Mouse (Mus musculus) thymus, postnatal 14 days (tissue): Measurements from ENCODE around the gene Zfp64.
"Not testable (repeated sequence)": the region's sequence is repeated elsewhere in the genome, so short reads cannot be mapped to it uniquely, and the experiment has no call there.

Experiments
- DNase-seq: peaks from one replicate; pipeline ENCODE4 v3.0.0; 2021

Zfp64 gene

DNA sequence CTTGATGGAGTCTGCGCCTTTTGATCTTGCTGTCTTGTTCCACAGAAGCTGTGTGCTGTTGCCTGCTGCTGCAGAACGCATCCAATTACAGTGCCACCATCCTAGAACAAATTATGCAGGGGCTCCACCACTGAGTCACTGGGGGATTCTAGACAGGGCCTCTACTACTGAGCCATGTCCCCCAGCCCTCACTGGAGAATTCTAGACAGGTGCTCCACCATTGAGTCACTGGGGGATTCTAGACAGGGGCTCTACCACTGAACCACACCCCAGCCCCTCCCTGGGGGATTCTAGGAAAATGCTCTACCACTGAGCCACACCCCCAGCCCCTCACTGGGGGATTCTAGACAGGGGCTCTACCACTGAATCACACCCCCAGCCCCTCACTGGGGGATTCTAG is 63.3 kb downstream of the Zfp64 start:
- no peak for DNase-seq

DNA sequence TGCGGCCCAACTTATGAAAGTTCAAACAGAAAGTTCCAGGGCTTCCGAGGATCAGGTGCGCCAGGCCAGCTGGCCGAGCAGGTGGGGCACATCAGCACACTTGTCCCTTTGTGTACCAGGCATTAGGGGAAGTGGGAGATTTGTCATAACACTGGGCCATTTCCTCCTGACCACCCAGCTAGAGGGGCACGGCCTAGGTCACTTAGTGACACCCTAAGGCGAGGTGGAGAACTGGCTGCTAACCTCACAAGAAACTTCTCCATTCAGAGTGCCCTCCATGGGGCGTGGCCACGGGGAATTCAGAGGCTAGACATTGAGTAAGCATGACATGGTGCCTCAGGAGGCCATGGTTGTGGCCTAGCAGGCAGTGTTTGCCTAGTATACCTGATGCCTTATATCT is 70.7 kb downstream of the Zfp64 start:
- no peak for DNase-seq

DNA sequence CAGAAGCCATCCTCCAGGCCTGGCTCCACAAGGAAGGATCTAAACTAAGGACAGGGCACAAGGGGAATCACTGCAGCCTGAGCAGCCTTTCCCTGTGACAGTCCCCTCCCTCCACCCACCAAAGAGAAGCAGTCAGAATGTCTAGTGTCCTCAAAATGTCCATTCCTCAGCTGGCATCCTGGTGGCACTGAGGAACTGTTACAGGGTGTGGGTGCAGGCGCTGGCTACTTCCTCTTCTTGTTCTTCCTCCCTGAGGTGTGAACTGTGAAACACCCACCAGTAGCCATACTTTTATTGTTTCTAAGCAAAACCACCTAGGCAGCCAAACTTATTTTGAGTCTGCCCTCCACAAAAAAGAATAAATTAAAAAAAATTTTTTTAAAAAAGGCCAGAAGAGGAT is 72.4 kb downstream of the Zfp64 start:
- no peak for DNase-seq

DNA sequence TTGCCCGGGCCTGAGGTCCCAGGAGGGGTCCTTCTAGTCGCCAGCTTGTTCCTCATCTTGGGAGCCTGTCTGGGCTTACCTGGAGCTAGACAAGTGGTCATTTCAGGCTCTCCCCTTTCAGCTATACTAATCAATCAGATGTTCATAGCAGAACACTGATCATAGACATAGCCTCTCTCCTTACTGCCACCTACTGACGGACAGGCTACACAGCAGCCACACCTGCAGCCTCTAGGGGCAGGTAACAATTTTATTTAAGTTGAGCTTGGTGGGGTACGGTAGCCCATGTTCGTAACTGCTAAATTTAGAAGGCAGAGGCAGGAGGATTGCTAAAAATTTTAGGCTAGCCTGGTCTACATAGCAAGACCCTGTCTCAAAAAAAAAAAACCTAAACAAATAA is 73.5 kb downstream of the Zfp64 start:
- DNase-seq: peak; percentile 38

DNA sequence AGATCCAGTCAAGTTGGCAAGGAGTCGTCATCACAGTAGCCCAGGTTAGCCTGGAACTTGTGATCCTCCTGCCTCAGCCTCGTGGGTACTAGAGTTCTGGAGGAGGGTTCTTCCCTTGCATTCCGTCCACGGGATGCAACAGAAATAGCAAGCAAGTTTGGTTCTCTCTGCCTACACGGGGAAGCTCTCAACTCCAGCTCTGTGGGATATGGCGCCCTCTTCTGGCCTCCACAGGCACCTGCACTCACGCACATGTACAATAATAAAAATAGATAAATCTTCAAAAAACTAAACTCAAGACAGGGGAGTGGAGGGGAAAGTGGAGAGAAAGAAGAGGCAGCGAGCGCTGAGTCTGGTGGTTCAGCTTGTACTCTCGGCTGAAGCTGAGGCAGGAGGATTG is 75.8 kb downstream of the Zfp64 start:
- DNase-seq: no peak

DNA sequence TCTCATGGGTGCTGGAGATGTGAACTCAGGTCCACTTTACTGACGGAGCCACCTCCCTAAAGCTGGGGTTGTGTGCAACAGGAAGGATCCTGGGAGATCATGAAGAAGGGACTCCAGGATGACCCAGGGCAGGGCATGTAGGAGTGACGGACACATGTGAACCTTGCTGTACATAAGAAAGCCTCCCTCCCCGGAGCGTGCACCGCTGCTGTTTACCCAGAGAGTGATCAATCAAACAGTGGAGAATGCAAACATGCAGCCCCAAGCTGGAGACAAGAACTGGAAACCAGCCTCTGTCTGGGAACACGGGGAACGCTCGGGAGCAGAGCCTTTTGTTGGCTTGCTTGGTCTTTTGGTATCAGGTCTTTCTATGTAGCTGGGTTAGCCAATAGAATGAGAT is 76.7 kb downstream of the Zfp64 start:
- no peak for DNase-seq

DNA sequence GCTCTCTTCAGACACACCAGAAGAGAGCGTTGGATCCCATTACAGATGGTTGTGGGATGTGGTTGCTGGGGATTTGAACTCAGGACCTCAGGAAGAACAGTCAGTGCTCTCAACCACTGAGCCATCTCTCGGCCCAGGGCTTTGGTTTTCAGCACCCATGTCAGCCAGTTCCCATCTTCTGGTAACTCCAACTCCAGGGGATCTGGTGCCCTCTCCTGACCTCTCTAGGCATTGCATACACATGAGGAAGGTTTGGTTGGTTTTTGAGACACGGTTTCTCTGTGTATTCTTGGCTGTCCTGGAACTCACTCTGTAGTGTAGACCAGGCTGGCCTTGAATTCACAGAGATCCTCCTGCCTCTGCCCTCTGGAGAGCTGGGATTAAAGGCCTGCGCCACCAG is 77.2 kb downstream of the Zfp64 start:
- DNase-seq: peak; percentile 42

DNA sequence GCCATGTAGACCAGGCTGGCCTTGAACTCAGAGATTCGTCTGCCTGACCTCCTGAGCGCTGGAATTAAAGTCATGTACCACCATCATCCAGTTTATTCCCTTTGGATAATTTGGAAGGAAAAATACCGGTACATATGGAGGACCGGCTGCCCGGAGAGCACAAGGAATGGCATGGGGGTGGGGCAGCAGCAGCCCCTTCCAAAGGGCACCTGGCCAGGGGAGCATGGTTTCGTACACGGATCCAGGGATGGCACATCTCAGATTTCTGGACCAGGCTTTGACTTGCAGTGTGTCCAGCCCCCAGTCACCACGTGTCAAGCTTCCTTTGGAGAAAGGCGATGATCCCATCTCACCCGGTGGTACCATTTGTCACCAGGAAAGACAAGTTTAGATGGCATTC is 78.8 kb downstream of the Zfp64 start:
- DNase-seq: no peak

DNA sequence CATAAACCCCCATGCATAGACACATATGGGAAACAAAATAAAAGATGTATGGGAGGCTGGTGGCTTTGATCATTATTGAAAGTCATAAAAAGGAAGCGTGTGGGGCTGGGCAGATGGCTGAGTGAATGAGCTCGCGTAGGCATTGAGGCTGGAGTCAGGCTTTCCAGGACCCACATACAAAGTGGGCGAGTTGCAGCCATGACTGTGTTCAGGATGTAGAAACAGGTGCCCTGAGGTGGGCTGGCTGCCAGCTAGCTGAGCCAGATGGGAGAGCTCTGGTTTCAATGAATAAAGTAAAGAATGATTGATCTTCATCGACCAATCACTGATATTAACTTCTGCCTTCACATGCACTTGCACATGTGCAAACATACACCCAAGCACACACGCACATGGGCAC is 80.9 kb downstream of the Zfp64 start:
- no peak for DNase-seq

DNA sequence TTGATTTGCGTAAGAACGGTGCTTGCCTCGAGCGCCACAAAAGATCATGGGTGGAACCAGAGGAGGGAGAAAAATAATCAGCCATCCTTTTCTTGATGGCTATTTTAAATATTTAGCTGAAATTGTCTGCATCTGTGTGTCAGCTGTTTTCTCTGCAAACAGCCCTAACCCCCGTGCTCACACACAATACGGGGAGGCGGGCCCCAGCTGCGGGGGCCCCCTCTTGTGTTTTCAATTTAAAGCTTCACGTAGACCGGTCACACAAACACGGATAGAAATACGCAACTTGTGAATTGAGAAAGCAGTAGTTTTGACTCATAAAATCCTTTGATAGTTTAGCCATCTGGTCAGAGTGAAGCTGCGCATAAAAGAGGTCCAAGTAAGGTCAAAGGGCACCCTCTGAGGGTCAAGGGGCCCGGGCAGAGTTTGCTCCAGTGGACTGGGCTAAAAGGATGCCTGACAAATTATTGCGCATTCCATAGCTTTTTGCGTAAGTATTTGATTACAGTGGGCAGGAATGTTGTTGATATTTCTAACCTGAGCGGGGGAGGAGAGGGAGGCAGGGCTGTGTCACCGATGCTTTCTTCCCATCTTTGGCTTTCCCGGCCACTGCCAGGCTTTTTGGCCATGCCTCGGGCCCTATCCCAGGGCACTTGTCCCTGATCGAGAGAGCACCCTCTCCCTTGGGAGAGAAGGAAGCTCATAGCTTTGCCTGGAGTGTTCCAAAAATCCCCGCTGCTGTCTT is 83.4 kb downstream of the Zfp64 start:
- DNase-seq: no peak

DNA sequence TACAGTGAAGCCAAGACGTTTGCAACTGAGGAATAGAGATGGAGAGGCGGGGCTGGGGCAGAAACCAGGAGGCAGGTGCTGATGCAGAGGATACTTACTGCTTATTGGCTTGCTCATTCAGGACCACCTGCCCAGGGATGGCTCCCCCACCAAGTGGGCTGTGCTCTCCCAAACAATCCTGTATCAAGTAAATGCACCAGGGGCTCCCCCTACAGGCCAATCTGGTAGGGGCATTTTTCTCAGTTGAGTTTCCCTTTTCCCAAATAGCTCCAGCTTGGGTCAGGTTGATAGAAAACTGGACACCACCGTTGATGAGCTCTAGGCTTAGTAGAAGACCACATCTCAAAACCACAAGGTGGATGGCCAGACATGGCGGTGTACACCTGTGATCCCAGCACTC is 84.9 kb downstream of the Zfp64 start:
- peak; percentile 45 for DNase-seq

DNA sequence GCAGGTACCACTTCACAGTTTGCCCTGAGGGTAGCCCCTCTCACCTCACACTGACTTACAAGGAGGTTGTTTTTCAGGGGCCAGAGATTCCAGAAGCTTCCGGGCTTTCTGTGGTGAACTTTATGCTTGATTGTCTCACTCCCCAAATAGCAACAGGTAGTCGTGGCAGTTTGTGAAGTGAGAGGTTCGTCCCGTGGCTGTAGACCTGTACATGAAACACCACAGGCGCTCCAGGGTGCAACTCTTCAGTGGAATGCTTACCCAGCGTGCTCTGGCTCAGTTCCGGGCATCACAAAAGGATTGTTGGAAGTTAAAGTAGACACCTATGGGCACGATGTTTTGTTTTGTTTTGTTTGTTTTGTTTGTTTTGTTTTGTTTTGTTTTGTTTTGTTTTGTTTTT is 88.4 kb downstream of the Zfp64 start:
- DNase-seq: no peak

DNA sequence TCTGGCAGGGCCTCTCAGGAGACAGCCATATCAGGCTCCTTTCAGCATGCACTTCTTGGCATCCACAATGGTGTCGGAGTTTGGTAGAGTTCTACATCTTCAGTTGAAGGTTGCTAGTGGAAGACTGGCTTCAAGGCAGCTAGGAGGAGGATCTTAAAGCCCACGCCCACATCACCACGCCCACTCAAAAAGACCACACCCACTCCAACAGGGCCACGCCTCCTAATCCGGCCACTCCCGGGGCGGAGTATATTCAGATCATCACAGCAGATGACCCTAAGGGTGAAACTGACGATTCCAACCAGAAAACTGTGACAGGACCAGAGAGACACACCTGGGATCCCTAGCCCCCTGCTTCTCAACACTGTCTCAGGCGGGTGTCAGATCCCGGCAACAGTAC is 89.0 kb downstream of the Zfp64 start:
- DNase-seq: no peak

DNA sequence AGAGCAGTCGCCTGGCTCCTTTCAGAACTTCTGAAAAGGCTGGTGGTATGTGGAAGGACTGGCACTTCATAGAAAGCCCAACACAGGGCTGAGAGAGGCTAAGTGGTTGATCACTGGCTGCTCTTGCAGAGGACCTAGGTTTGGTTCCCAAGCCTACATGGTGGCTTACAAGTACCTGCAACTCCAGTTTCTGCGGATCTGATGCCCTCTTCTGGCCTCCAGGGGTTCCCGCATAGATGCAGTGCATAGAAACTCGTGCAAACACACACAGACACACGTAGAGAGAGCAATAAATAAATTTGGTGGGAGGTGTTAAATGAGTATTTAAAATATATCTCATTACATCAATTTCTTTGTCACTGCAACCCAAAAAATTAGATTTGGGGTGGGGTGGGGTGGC is 90.5 kb downstream of the Zfp64 start:
- no peak for DNase-seq

DNA sequence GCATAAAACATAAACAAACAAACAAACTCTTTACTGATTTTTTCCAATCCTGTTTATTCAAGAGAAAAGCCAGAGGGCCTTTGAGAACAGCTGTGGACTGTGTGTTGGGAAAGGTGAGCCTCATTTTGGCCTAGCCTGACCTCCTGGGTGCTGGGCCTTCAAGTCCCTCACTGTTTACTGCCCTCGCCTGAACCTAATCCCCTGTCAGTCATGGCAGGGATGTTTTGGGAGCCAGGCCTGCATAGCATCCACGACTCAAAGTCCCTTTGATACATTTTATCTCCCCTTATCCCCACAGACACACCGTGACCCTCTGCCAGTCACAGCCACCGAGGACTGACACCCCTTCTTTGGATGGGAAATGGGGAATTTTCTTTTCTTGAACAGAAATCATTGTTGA is 92.7 kb downstream of the Zfp64 start:
- no peak for DNase-seq

DNA sequence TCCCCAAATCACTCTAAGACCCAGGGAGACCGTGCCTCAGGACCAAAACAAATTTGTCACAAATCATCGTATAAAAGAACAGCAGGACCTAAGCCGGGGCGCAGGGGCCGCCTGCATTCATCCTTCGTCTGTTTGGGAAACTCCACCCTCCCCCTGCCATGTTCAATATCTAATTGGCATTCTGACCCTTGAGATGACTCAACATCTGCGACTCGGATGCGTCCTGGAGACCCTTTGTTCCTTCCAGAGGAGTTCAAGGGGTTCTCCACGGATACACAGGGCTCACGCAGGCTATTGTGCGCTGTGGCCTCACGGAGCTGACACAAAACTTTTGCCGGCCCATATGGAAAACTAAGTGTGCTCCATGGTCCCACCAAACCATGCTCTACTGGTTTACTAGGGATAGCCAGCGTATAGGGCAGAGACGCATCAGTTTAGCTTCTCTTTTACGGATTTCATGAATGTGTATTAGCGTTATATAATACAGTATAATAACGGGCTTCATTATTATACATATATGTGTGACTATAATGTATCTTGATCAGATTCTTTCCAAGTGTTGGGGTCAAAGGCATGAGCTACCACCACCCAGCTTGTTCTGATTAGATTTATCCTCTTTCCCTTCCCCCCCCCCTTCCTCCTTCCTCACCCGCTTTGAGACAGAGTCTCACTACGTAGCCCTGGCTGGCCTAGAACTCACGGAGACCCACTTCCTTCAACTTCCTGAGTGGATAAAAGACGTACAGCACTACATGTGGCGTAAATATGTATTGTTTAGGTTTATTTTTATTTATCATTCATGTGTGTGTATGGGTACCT is 94.3 kb downstream of the Zfp64 start:
- no peak for DNase-seq

DNA sequence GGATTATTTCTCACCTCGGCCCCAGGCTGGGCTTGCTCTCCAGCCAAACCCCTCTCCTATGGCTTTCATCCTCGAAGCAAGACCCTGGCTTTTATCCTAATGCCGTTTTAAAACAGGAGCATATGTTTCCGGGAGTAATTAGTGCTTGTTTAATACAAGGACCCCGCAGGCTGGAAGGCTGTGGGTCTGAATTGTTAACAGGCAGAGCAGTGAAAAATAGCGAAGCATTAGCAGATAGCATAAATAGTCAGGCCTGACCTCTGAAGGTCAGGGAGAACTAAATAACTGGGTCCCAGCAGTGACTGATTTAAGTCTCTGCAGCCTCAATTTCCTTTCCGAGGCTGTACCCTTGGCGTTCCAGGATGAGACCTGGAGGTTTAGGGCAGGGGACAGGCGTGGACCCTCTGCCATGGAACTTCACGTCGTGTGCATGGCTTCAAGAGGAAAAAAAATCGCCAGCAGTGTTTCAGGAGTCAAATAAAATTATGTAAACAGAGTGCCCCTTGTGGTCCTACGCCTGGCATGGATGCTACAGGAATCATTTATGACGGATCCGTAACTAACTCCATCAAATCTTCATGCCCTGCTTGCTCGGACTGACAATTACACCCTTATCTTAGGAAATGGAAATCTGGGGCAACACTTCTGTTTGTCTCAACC is 95.2 kb downstream of the Zfp64 start:
- no peak for DNase-seq

DNA sequence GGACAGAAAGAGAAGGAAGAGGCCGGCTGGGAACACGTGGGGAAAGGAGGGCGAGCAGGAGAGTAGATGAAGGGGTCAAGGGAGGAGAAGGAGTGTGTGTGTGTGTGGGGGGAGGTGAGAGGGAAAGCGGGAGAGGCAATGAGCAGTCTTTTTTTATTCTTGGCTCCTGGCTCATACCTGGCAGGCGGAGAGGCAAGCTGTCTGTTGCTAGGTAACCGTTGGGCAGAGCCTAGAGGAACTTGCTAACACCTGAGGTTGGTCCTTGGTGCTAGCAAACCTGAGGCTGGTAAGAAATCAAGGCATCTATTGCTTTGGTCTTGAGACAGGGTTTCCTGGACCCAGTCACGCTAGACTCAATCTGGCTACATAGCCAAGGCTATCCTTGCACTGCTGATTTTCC is 98.7 kb downstream of the Zfp64 start:
- no peak for DNase-seq

DNA sequence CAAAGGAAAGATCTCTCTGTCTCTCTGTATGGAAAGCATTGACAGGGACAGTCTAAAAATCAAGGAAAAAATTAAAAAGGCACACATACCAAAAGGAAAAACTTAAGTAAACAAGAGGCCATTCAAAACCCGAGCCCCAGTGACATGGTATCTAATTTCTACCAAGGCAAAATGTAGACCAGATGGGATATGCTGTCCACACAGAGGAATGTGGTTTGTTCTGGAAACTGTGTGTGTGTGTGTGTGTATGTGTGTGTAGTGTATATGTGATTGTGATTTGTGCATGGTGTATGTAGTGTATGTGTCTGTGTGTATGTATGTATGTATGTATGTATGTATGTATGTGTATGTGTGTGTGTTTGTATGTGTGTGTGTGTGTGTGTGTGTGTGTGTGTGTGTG is 100.6 kb downstream of the Zfp64 start:
- DNase-seq: no peak

DNA sequence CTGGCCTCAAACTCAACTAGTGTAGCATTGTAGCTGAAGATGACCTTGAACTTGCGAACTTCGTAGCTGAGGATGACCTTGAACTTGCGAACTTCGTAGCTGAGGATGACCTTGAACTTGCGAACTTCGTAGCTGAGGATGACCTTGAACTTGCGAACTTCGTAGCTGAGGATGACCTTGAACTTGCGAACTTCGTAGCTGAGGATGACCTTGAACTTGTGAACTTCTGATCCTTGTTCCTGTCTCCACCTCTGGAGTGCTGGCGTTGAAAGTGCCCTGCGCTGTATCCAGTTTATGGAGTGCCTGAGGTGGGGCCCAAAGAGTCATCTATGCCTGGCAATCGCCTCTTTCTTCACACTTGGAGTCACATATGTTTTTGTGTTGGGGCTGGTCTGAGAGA is 101.5 kb downstream of the Zfp64 start:
- DNase-seq: not testable (repeated sequence)

DNA sequence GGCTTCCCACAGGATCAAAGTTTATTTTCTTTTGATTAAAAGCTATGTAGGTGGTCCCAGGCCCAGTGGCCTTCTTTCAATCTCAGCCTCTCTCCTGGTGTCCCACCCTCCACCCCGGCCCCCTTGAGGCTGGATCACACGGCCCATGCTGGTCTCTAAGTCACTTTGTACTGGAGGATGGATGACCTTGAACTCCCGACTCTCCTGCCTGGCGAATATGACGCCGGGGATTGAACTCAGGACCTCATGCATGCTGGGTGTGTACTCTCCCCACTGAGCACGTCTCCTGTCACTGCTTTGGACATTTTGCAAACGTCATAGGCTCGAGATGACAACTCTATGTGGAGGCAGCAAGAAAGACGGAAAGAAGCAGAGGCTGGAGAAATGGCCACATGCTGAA is 103.8 kb downstream of the Zfp64 start:
- DNase-seq: no peak

DNA sequence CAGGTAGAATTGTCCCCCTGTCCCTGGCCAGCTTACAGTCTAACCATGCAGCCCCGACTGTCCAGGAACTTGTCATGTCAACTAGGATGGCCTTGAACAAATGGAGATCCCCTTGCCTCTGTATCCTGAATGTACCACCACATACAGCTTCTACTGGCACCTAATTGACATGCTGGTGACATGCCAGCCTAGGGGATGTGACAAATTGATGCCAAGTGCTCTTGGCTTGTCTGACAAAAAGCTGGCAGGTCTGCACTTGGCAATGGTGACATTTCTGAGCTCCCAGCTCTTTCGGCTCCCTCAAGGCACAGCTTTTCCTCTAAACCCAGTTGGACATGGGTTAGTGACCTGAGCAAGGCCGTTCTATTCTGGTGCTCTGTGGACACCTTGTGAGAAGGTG is 106.8 kb downstream of the Zfp64 start:
- DNase-seq: no peak

DNA sequence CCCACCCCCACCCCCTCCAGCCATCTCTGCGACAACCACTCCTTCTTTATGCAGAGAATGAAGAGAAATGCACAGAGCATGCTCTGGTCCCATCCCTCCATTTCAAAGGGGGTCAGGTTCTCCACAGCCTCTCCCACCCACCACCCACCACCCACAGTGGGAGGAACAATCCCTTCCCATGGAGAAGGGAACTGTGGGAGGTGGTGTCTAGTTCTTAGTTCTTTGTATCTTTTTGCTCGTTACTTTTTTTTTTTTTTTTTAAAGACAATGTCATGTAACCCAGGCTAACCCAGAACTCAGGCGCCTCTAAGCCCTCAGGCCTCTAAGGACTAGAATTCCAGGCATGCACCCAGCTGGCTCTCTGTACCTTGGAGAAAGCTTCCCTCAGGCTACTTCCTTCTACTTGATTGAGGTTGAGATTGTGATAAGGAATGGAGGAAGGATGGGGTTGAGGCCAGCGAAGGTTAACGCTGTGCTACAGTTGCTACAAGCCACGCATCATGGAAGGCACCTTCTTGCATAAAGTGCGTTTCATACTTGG is 109.1 kb downstream of the Zfp64 start:
- no peak for DNase-seq
